Mouse (Mus musculus) testis, adult 2 months (tissue): ENCODE results near the gene Wnt16. TPM values are rescaled to one million over a fixed set of nuclear protein-coding genes. Genes with fewer than 3 reads are reported as not detected.

ENCODE experiments used
- H3K27ac ChIP-seq: fragments of 200-500 bp; 2 replicates; pipeline ENCODE4 v1.5.1; 2012; ENCODE audit warnings: low read depth, low read length; ENCODE audit not compliant: control insufficient read depth, insufficient read depth
- H3K27me3 ChIP-seq: fragments of 200-500 bp; 2 replicates; pipeline ENCODE4 v1.6.1; 2012; ENCODE audit warnings: mild to moderate bottlenecking, low read length, moderate library complexity; ENCODE audit not compliant: control insufficient read depth, insufficient read depth
- H3K36me3 ChIP-seq: fragments of 200-500 bp; 2 replicates; pipeline ENCODE4 v1.6.1; 2012; ENCODE audit warnings: mild to moderate bottlenecking, low read length; ENCODE audit not compliant: control insufficient read depth, insufficient read depth
- H3K4me1 ChIP-seq: fragments of 200-500 bp; 2 replicates; pipeline ENCODE4 v1.6.1; 2012; ENCODE audit warnings: low read length; ENCODE audit not compliant: control insufficient read depth, insufficient read depth
- H3K4me3 ChIP-seq: fragments of 200-500 bp; 2 replicates; pipeline ENCODE4 v1.5.1; 2012; ENCODE audit warnings: low read depth, mild to moderate bottlenecking, low read length, moderate library complexity, mixed read lengths; ENCODE audit not compliant: control insufficient read depth
- CTCF ChIP-seq: fragments of 200-500 bp; IDR thresholded peaks from 2 replicates; pipeline ENCODE4 v1.5.1; 2012; ENCODE audit warnings: low read depth, mild to moderate bottlenecking, inconsistent platforms, low read length, moderate library complexity; ENCODE audit not compliant: control insufficient read depth, insufficient read depth, insufficient replicate concordance
- POLR2A ChIP-seq: fragments of 200-500 bp; IDR thresholded peaks from 2 replicates; pipeline ENCODE4 v1.6.1; 2012; ENCODE audit warnings: low read depth, mild to moderate bottlenecking, inconsistent platforms, low read length, moderate library complexity; ENCODE audit not compliant: control insufficient read depth
- polyA plus RNA-seq: library from polyadenylated mRNA; depleted of rRNA; stranded (reverse); fragments of >200 nt; gene quantifications from 2 replicates; pipeline ENCODE4 v1.2.3, GENCODE M21; 2012

Gene Wnt16
- polyA plus RNA-seq, 1 experiment, result not detected

DNA sequence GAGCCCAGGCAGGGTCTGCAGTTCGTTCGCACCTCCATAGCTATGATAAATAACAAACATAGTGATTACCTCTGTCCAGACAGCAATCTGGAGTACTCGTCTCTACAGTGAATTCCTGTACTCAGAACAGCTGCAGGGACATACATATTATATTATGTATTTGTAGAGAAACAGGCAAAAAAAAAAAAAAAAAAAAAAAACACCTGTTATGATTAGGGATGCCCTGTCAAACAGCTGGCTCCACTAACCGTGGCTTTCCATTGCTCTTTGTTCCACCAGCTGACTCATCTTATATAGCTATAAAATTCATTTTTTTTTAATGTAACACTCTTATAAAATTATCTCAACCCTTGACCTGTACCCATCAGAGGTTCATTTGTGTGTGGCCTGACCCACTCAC, 38.3 kb downstream of the Wnt16 start:
- Histone ChIP-seq H3K27ac (no peak overlapping the region), H3K4me3 (no peak overlapping the region), H3K27me3 (no peaks in the 10 kb centered on the region), H3K36me3 (no peaks in the 10 kb centered on the region), H3K4me1 (no peaks in the 10 kb centered on the region)
- TF ChIP-seq CTCF (no peak), POLR2A (no peak)

DNA sequence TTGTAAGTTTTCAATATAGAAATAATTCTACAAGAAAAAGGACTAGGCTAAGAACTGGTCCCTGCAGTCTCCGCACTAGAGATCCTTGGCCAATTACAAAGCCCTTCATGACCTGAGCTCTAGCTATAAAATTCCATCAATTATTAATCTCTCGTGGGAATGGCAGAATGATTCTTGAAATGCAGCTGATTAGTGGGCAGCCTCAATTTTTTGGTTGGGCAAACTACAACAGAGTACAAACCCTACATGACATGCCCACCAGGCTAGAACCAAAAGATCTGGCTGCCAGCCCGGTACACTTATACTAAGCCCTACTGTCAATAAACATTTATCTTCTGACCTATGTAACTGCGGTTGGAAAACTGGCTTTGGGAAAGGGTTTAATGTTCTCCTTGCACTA, 39.1 kb downstream of the Wnt16 start:
- Histone ChIP-seq H3K27ac (no peak overlapping the region), H3K4me1 (no peaks in the 10 kb centered on the region), H3K36me3 (no peaks in the 10 kb centered on the region), H3K27me3 (no peaks in the 10 kb centered on the region), H3K4me3 (no peak overlapping the region)
- no peak for TF ChIP-seq POLR2A
- TF ChIP-seq CTCF, result no peak

DNA sequence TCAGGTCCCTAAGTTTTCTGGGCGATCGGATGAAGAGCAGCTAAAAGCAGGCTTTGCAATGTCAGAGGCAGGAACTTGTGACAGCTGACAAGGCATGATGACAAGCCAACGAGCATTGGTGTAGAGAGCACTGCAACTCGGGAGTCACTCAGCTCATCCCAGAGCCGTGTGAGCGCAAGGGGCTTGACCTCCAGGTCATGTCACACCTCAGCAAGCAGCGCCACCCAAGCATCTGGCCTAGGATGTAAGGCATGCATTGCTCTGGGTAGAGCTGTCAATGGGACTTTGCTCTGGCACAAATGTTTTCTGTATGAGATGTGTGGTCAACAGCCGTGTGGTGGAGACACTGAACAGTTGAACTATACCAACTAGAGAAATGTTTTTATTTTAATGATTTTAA, 39.9 kb downstream of the Wnt16 start:
- H3K27me3 ChIP-seq, result no peaks in the 10 kb centered on the region
- TF ChIP-seq POLR2A, result no peak
- TF ChIP-seq CTCF, result no peak
- H3K36me3 ChIP-seq, result no peaks in the 10 kb centered on the region
- H3K4me3 ChIP-seq, result no peak overlapping the region
- no peaks in the 10 kb centered on the region for H3K4me1 ChIP-seq
- H3K27ac ChIP-seq, result no peak overlapping the region

DNA sequence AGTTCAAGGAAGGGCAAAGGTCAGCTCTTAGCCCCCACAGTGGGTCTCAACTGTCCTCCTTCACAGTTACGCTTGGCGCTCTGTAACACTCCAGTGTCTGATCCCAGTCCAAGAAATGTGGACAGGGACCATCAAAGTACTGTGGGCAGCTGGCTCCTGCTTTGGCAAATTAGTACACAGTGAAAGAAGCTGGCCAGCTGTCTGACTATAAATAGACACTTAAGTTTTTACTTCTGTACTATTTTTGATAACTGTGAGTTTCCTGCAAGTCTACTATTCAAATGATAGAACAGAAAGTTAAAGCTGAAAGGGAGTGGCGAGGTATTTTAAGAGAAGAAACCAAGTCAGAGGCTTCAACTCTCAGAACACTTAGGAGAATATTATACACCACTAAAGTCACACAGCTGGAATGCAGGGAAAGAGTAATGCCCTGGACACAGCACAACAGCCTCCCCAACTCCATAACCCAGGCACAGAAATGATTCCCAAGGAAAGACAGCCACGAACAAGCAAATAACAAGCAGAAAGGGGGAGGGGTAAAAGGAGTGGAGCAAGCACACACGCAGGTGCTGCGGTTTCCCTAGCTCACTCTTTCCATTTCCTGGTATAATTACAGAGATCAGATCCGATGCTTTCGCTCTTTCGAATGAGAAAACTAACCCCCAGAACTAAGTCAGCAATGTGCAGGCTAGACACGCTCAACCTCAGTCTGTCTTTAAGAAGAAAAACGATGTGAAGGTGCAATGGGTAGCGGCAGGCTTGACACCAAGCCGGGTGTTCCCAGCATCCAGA, 42.3 kb downstream of the Wnt16 start:
- H3K27ac ChIP-seq, result no peak overlapping the region
- H3K4me3 ChIP-seq, result no peak overlapping the region
- TF ChIP-seq CTCF (no peak), POLR2A (no peak)
- H3K27me3 ChIP-seq, result no peaks in the 10 kb centered on the region
- no peaks in the 10 kb centered on the region for H3K36me3 ChIP-seq
- no peaks in the 10 kb centered on the region for H3K4me1 ChIP-seq

DNA sequence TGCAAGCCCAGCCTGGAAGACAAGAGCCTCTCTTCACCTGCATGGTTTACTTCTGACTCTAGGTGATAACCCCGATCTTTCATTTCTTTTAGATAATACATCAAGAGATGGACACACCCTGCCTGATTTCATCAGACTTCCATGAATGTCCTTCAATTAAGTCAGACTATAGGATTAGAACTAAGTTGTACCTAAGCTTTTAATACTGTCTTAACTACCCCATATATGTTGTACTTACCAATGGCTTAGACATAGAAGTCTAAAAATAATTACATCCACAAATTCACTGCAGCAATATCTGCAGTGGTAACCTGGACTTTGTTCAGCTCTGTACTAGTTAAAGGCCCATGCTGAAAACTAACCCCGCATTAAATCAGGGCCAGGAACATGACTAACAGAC, 44.5 kb downstream of the Wnt16 start:
- Histone ChIP-seq H3K27me3 (no peaks in the 10 kb centered on the region), H3K4me1 (no peaks in the 10 kb centered on the region), H3K27ac (no peak overlapping the region), H3K4me3 (no peak overlapping the region), H3K36me3 (no peaks in the 10 kb centered on the region)
- TF ChIP-seq POLR2A (no peak), CTCF (no peak)

DNA sequence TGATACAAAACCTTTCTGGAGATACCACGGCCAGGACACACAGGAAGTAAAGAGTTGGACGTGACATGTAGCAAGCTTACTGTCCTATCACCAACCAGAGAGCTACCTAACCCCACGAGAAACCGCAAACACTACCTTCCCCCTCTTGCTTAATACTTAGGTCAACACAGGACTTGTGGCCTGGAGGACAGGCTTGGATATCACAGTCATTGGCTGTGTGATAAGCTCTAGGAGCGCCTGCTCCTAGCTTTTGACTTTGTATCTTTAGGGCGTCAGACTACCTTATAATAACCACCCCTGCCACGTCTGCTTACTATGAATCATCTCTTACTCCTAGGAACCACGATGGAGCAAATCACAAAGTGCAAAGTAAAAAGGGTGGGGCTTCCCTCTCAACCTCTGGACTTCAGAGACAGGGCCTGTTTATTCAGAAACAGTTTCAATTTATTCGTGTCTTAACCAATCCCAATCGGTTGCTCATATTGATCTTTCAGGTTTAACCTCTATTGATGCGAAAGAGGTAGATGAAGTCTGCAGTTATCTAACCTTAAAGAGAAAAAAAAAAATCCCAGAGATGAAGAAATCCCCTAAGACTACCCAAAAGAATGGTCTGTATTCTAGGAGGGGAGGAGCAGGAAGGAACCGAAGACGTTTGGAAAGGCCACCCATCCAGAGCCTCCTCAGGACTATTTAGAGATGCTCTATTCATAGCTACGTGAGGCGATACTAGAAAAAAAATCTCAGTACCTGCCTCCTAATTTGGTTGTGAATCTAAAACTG, 51.9 kb downstream of the Wnt16 start:
- no peaks in the 10 kb centered on the region for H3K27me3 ChIP-seq
- no peaks in the 10 kb centered on the region for H3K4me1 ChIP-seq
- TF ChIP-seq CTCF (no peak), POLR2A (no peak)
- H3K27ac ChIP-seq, result no peak overlapping the region
- H3K36me3 ChIP-seq, result no peaks in the 10 kb centered on the region
- H3K4me3 ChIP-seq, result no peak overlapping the region

DNA sequence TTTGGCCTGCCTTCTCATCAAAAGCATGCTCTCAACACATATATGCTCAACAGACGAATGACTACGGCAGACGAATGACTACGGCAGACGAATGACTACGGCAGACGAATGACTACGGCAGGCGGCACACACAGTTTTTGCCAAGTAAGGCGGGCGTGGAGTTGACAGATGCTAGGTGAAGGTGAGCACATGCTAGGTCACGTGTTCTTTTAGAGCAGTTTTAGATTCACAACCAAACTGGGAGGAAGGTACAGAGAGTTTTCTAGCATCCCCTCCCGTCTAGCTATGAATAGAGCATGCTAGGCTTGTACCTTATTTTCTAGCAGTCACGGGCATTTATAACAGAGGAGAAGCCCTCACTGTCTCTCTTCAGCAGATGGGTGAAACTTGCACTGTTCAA, 52.8 kb downstream of the Wnt16 start:
- Histone ChIP-seq H3K4me3 (no peak overlapping the region), H3K36me3 (no peaks in the 10 kb centered on the region), H3K27ac (no peak overlapping the region), H3K27me3 (no peaks in the 10 kb centered on the region), H3K4me1 (no peaks in the 10 kb centered on the region)
- TF ChIP-seq POLR2A (no peak), CTCF (no peak)
